Mouse (Mus musculus): ENCODE data around the gene Dtnbp1.

DNA sequence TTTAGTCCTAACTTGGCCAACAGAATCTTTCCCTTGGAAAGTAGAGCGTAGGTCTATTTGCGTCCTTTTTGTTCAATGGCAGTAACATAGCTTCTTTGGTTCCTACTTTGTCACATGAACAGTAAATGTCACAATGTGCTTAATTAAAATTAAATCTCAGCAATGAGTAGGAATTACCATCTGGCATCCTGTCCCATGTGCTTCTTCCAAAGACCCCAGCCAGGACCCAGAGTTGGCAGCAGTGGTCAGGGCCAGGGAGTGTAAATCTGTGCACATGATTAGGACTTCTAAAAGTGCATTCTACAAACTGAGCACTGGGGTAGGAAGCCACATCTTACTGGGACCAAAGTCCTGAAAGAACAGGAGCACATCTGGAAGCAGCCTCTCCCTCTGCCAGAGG lies 83.7 kb downstream of the Dtnbp1 start:
- TF ChIP-seq USF1 (IDR thresholded peaks at IDR 0.05; ENCODE audit: low read depth) (no peak), FOSL1 (IDR thresholded peaks at IDR 0.05; ENCODE audit: insufficient read depth, low read length, poor library complexity, severe bottlenecking) (no peak), CTCF (IDR thresholded peaks at IDR 0.05; ENCODE audit: control insufficient read depth, insufficient read depth, insufficient read length) (no peak), MAX (IDR thresholded peaks at IDR 0.05) (no peak), MYOD1 (IDR thresholded peaks at IDR 0.05; ENCODE audit: control insufficient read depth, insufficient read length, low read depth) (no peak)

All from C2C12 (cell line).